Comparison of ENCODE assay signal across 8 mouse cellular contexts in genomic region chr2:52763040-52763736, GRCm38 (mm10). TPM values are rescaled to one million over a fixed set of nuclear protein-coding genes. Genes with fewer than 3 reads are reported as not detected.
DNase-seq lines count a peak whose midpoint lies in the region; ATAC-seq lines count a peak whose summit lies in the region.

No protein-coding gene starts in this region.

- H3K4me2 ChIP-seq in intestine, embryonic 15.5 days (replicated peaks), result peak overlapping the region; percentile 51

- H3K27ac ChIP-seq in intestine, embryonic 15.5 days, result no peak overlapping the region
- H3K27ac ChIP-seq in midbrain, embryonic 10.5 days (replicated peaks), result no peak overlapping the region; the same call in 1 of the 2 replicates

- DNase-seq in ZHBTc4 (ENCODE audit: low read depth, low spot score), result peak; percentile 82
- DNase-seq in embryo, embryonic 10 days (ENCODE audit: low spot score), result peak; percentile 91
- peak; percentile 74 to 79 for DNase-seq in gastrocnemius, postnatal 36 days
- peak; percentile 64 to 79 for DNase-seq in left cerebral cortex, postnatal 36 days (ENCODE audit: low spot score in 2 of 2)
- peak; percentile 80 for DNase-seq in midbrain, embryonic 10.5 days (ENCODE audit: low spot score)
- peak; percentile 83 for DNase-seq in right cerebral cortex, postnatal 4 days
- peak; percentile 67 for DNase-seq in yolk sac, embryonic 10.5 days (ENCODE audit: low spot score)

- 18% methylated on average over 12 of the region's 12 CpGs for WGBS in intestine, embryonic 15.5 days
- WGBS in midbrain, embryonic 10.5 days, result 20% methylated on average over 12 of the region's 12 CpGs

- no peaks in the 10 kb centered on the region for H3K4me1 ChIP-seq in intestine, embryonic 15.5 days (replicated peaks)
- peaks cover 3% of the 10 kb centered on the region; the same call in 1 of the 2 replicates for H3K4me1 ChIP-seq in midbrain, embryonic 10.5 days

- intact Hi-C loops in gastrocnemius, postnatal 36 days (cut with DNase I), result loop anchor here (5.0 kb wide), 2 partner anchors 94 to 244 kb away; partner anchors contain the start of gene Fmnl2
- intact Hi-C loops in left cerebral cortex, postnatal 36 days (cut with DNase I), result loop anchor here (2.0 to 10.0 kb wide), 3 partner anchors 94 to 322 kb away; partner anchors contain the start of gene Fmnl2

- no peak overlapping the region for H3K9ac ChIP-seq in intestine, embryonic 15.5 days

- peak; percentile 75 for ATAC-seq in intestine, embryonic 15.5 days

- no peaks in the 10 kb centered on the region for H3K9me3 ChIP-seq in intestine, embryonic 15.5 days
- no peaks in the 10 kb centered on the region for H3K9me3 ChIP-seq in midbrain, embryonic 10.5 days (replicated peaks)

- H3K27me3 ChIP-seq in intestine, embryonic 15.5 days (replicated peaks), result no peaks in the 10 kb centered on the region
- H3K27me3 ChIP-seq in midbrain, embryonic 10.5 days (ENCODE audit: low read depth, poor library complexity, severe bottlenecking), result no peaks in the 10 kb centered on the region

- H3K36me3 ChIP-seq in intestine, embryonic 15.5 days, result no peaks in the 10 kb centered on the region
- no peaks in the 10 kb centered on the region for H3K36me3 ChIP-seq in midbrain, embryonic 10.5 days

- H3K4me3 ChIP-seq in intestine, embryonic 15.5 days (replicated peaks), result no peak overlapping the region; the same call in 1 of the 2 replicates
- peak overlapping the region; percentile 32 for H3K4me3 ChIP-seq in midbrain, embryonic 10.5 days

RNA-seq across cellular contexts. Expression of gene Stam2, which starts 21.1 kb away (rescaled TPM):
- total RNA-seq in gastrocnemius, postnatal 36 days (2021), result 1 to 10 TPM; 7.7 to 8.3 TPM
- 30.3 and 34.4 TPM in 2 replicates for polyA plus RNA-seq in intestine, embryonic 15.5 days (2015; fragmentation: Nextera tagmentation; extraction: Ambion mirVana)
- 10 to 100 TPM; 24.7 to 25.4 TPM for total RNA-seq in left cerebral cortex, postnatal 36 days (2021)
- polyA plus RNA-seq in midbrain, embryonic 10.5 days (2016; fragmentation: Nextera tagmentation; extraction: Ambion mirVana), result 37.7 and 39.2 TPM in 2 replicates
